Mouse (Mus musculus): ENCODE data around the gene Hspa2. TPM values are rescaled to one million over a fixed set of nuclear protein-coding genes. Genes with fewer than 3 reads are reported as not detected.
A peak's percentile ranks its signal among the peaks of the same experiment; 100 is the strongest.
"Not testable (repeated sequence)": the region's sequence is repeated elsewhere in the genome, so short reads cannot be mapped to it uniquely, and the experiment has no call there.

The Hspa2 gene
- polyA plus RNA-seq, 1 experiment from 2014 or later: 16.0 TPM

DNA sequence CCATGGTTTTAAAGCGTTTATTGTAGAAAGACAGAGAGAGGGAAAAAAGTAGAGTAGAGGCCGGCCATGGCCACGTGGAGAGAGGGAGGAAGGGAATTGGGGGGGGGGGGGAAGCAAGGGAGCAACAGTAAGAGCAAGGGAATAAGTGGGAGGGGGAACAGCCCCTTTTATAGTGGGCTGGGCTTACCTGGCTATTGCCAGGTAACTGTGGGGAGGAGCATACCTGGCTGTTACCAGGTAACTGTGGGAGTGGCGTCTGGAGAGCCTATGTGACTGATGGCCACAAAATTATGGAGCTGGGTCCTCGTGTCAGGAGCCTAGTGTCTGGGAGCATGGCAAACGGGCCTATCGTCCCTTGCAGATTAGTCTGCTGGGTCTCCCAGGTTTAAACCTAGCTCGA is 31.6 kb downstream of the Hspa2 start:
- Histone ChIP-seq H3K4me1 (ENCODE audit: control insufficient read depth, insufficient read depth, low read length) (peaks cover 16% of the 10 kb centered on the region), H3K27me3 (ENCODE audit: control insufficient read depth, insufficient read depth, low read length) (no peaks in the 10 kb centered on the region), H3K4me2 (ENCODE audit: low read depth, low read length) (peak overlapping the region; percentile 77), H3K9me3 (replicated peaks; ENCODE audit: control insufficient read depth, low read length) (no peaks in the 10 kb centered on the region), H3K9ac (ENCODE audit: low read length) (no peak overlapping the region), H3K27ac (ENCODE audit: low read length) (no peak overlapping the region), H3K36me3 (ENCODE audit: control insufficient read depth, insufficient read depth) (no peaks in the 10 kb centered on the region), H3K4me3 (ENCODE audit: low read length) (no peak overlapping the region)
- no peak for ATAC-seq (replicated peaks; ENCODE audit: extremely low read depth, insufficient read depth, low FRiP score)
- 50% methylated on average over 8 of the region's 8 CpGs for WGBS

- not testable (repeated sequence) for H3K27me3 ChIP-seq (ENCODE audit: control insufficient read depth, insufficient read depth, low read length); H3K9ac ChIP-seq (ENCODE audit: low read length); H3K4me2 ChIP-seq (ENCODE audit: low read depth, low read length); ATAC-seq (replicated peaks; ENCODE audit: extremely low read depth, insufficient read depth, low FRiP score); H3K27ac ChIP-seq (ENCODE audit: low read length); H3K4me1 ChIP-seq (ENCODE audit: control insufficient read depth, insufficient read depth, low read length); H3K36me3 ChIP-seq (ENCODE audit: control insufficient read depth, insufficient read depth); H3K4me3 ChIP-seq (ENCODE audit: low read length); H3K9me3 ChIP-seq (replicated peaks; ENCODE audit: control insufficient read depth, low read length)
- 73% methylated on average over 6 of the region's 6 CpGs for WGBS
These were observed 39.5 kb downstream of the Hspa2 start for GRCm38 (mm10) chr12:76443488-76443887.

- Histone ChIP-seq H3K4me3 (ENCODE audit: low read length) (peak overlapping the region; percentile 24), H3K4me2 (ENCODE audit: low read depth, low read length) (peak overlapping the region; percentile 15; the same call in 1 of the 2 replicates), H3K27ac (ENCODE audit: low read length) (no peak overlapping the region), H3K27me3 (ENCODE audit: control insufficient read depth, insufficient read depth, low read length) (no peaks in the 10 kb centered on the region), H3K36me3 (ENCODE audit: control insufficient read depth, insufficient read depth) (no peaks in the 10 kb centered on the region), H3K4me1 (ENCODE audit: control insufficient read depth, insufficient read depth, low read length) (peaks cover 9% of the 10 kb centered on the region), H3K9ac (ENCODE audit: low read length) (no peak overlapping the region), H3K9me3 (replicated peaks; ENCODE audit: control insufficient read depth, low read length) (no peaks in the 10 kb centered on the region)
- no peak for ATAC-seq (replicated peaks; ENCODE audit: extremely low read depth, insufficient read depth, low FRiP score)
- WGBS: 54% methylated on average over 10 of the region's 10 CpGs
These were observed 40.4 kb downstream of the Hspa2 start for GRCm38 (mm10) chr12:76444359-76444772.

GRCm38 (mm10) chr12:76444862-76445261 is 40.9 kb downstream of the Hspa2 start:
- H3K27ac ChIP-seq (ENCODE audit: low read length): no peak overlapping the region
- no peak for ATAC-seq (replicated peaks; ENCODE audit: extremely low read depth, insufficient read depth, low FRiP score)
- peaks cover 9% of the 10 kb centered on the region for H3K4me1 ChIP-seq (ENCODE audit: control insufficient read depth, insufficient read depth, low read length)
- WGBS: 78% methylated on average over 6 of the region's 6 CpGs
- H3K36me3 ChIP-seq (ENCODE audit: control insufficient read depth, insufficient read depth): no peaks in the 10 kb centered on the region
- peak overlapping the region; percentile 24; the same call in 1 of the 2 replicates for H3K4me3 ChIP-seq (ENCODE audit: low read length)
- H3K9ac ChIP-seq (ENCODE audit: low read length): no peak overlapping the region
- no peaks in the 10 kb centered on the region for H3K27me3 ChIP-seq (ENCODE audit: control insufficient read depth, insufficient read depth, low read length)
- no peaks in the 10 kb centered on the region for H3K9me3 ChIP-seq (replicated peaks; ENCODE audit: control insufficient read depth, low read length)
- peak overlapping the region; percentile 12; the same call in 1 of the 2 replicates for H3K4me2 ChIP-seq (ENCODE audit: low read depth, low read length)

DNA sequence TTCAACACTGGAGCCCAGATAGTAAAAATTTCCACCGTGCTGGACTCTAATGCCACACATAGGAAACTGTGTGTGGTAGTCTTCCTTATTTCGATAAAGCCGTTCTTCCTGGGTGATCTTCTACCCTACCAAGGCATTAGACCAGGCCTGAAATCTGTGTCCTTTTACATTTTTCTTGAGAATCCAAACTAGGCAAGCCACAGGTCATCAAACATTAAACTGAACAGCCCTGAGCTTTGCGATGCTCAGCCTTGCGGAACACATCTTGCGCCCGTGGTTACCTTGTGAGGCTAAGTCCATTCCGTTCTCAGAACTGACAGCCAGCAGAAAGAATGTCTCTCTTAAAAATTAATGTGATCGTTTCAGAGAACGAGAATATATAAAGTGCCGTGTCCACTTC is 42.2 kb downstream of the Hspa2 start:
- Histone ChIP-seq H3K27ac (ENCODE audit: low read length) (no peak overlapping the region), H3K4me3 (ENCODE audit: low read length) (no peak overlapping the region), H3K9ac (ENCODE audit: low read length) (no peak overlapping the region), H3K36me3 (ENCODE audit: control insufficient read depth, insufficient read depth) (no peaks in the 10 kb centered on the region), H3K4me2 (ENCODE audit: low read depth, low read length) (no peak overlapping the region), H3K27me3 (ENCODE audit: control insufficient read depth, insufficient read depth, low read length) (no peaks in the 10 kb centered on the region), H3K9me3 (replicated peaks; ENCODE audit: control insufficient read depth, low read length) (no peaks in the 10 kb centered on the region), H3K4me1 (ENCODE audit: control insufficient read depth, insufficient read depth, low read length) (peaks cover 9% of the 10 kb centered on the region)
- ATAC-seq (replicated peaks; ENCODE audit: extremely low read depth, insufficient read depth, low FRiP score): no peak
- 92% methylated on average over 11 of the region's 11 CpGs for WGBS

GRCm38 (mm10) chr12:76448127-76448526 is 44.2 kb downstream of the Hspa2 start:
- peak overlapping the region; percentile 63 for H3K9ac ChIP-seq (ENCODE audit: low read length)
- no peaks in the 10 kb centered on the region for H3K36me3 ChIP-seq (ENCODE audit: control insufficient read depth, insufficient read depth)
- peak overlapping the region; percentile 36 for H3K4me3 ChIP-seq (ENCODE audit: low read length)
- peaks cover 9% of the 10 kb centered on the region for H3K4me1 ChIP-seq (ENCODE audit: control insufficient read depth, insufficient read depth, low read length)
- H3K9me3 ChIP-seq (replicated peaks; ENCODE audit: control insufficient read depth, low read length): no peaks in the 10 kb centered on the region
- H3K27ac ChIP-seq (ENCODE audit: low read length): peak overlapping the region; percentile 66
- peak overlapping the region; percentile 63 for H3K4me2 ChIP-seq (ENCODE audit: low read depth, low read length)
- no peak for ATAC-seq (replicated peaks; ENCODE audit: extremely low read depth, insufficient read depth, low FRiP score)
- 40% methylated on average over 6 of the region's 6 CpGs for WGBS
- no peaks in the 10 kb centered on the region for H3K27me3 ChIP-seq (ENCODE audit: control insufficient read depth, insufficient read depth, low read length)

GRCm38 (mm10) chr12:76452203-76452602 is 48.2 kb downstream of the Hspa2 start:
- H3K4me1 ChIP-seq (ENCODE audit: control insufficient read depth, insufficient read depth, low read length): peaks cover 9% of the 10 kb centered on the region
- H3K9me3 ChIP-seq (replicated peaks; ENCODE audit: control insufficient read depth, low read length): no peaks in the 10 kb centered on the region
- no peak for ATAC-seq (replicated peaks; ENCODE audit: extremely low read depth, insufficient read depth, low FRiP score)
- H3K27me3 ChIP-seq (ENCODE audit: control insufficient read depth, insufficient read depth, low read length): no peaks in the 10 kb centered on the region
- no peak overlapping the region for H3K4me3 ChIP-seq (ENCODE audit: low read length)
- no peak overlapping the region for H3K27ac ChIP-seq (ENCODE audit: low read length)
- no peaks in the 10 kb centered on the region for H3K36me3 ChIP-seq (ENCODE audit: control insufficient read depth, insufficient read depth)
- WGBS: 49% methylated on average over 2 of the region's 2 CpGs
- no peak overlapping the region for H3K4me2 ChIP-seq (ENCODE audit: low read depth, low read length)
- H3K9ac ChIP-seq (ENCODE audit: low read length): no peak overlapping the region

Other genes starting within 250 kb of the Hspa2 start
- 0.12 and 0.25 TPM in 2 replicates for gene Esr2, start 226.9 kb upstream of the Hspa2 start, polyA plus RNA-seq (2015; fragmentation: Nextera tagmentation; extraction: Ambion mirVana)
- not detected in 2 replicates for gene Tex21, start 157.4 kb upstream of the Hspa2 start, polyA plus RNA-seq (2015; fragmentation: Nextera tagmentation; extraction: Ambion mirVana)
- 45.8 and 47.4 TPM in 2 replicates for gene Mthfd1, start 148.9 kb upstream of the Hspa2 start, polyA plus RNA-seq (2015; fragmentation: Nextera tagmentation; extraction: Ambion mirVana)
- gene Akap5, start 79.3 kb upstream of the Hspa2 start, polyA plus RNA-seq (2015; fragmentation: Nextera tagmentation; extraction: Ambion mirVana): 2.5 and 5.2 TPM in 2 replicates
- 12.3 and 13.3 TPM in 2 replicates for gene Zbtb25, start 34.6 kb upstream of the Hspa2 start, polyA plus RNA-seq (2015; fragmentation: Nextera tagmentation; extraction: Ambion mirVana)
- 6.1 and 7.5 TPM in 2 replicates for gene Zbtb1, start 33.9 kb upstream of the Hspa2 start, polyA plus RNA-seq (2015; fragmentation: Nextera tagmentation; extraction: Ambion mirVana)
- 2.1 and 2.6 TPM in 2 replicates for gene Ppp1r36, start 13.4 kb downstream of the Hspa2 start, polyA plus RNA-seq (2015; fragmentation: Nextera tagmentation; extraction: Ambion mirVana)
- 6.8 and 9.5 TPM in 2 replicates for gene Plekhg3, start 126.7 kb downstream of the Hspa2 start, polyA plus RNA-seq (2015; fragmentation: Nextera tagmentation; extraction: Ambion mirVana)

Data from heart, embryonic 16.5 days (tissue).